Mouse (Mus musculus): ENCODE results near the gene Fam19a3.
A peak's percentile ranks its signal among the peaks of the same experiment; 100 is the strongest.
"Not testable (repeated sequence)": the region's sequence is repeated elsewhere in the genome, so short reads cannot be mapped to it uniquely, and the experiment has no call there.

Gene Fam19a3

DNA sequence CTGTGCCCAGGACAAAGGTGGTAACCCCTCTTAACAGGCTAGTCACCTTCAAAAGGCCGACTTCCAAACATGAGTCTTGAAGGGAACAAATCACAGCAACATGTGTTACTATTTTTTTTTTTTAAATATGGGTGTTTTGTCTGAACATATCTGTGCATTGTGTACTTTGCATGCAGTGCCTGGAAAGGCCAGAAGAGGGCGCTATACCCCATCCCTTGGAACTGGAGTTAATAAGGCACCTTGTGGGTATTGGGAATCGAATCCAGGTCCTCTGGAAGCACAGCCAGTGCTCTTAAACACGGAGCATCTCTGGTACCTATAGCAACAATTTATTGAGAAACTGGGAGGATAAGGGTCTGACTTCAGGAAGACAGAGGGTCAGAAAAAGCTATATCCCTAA lies 16.6 kb downstream of the Fam19a3 start:
- peak; percentile 36 for DNase-seq (ENCODE audit: low spot score)

DNA sequence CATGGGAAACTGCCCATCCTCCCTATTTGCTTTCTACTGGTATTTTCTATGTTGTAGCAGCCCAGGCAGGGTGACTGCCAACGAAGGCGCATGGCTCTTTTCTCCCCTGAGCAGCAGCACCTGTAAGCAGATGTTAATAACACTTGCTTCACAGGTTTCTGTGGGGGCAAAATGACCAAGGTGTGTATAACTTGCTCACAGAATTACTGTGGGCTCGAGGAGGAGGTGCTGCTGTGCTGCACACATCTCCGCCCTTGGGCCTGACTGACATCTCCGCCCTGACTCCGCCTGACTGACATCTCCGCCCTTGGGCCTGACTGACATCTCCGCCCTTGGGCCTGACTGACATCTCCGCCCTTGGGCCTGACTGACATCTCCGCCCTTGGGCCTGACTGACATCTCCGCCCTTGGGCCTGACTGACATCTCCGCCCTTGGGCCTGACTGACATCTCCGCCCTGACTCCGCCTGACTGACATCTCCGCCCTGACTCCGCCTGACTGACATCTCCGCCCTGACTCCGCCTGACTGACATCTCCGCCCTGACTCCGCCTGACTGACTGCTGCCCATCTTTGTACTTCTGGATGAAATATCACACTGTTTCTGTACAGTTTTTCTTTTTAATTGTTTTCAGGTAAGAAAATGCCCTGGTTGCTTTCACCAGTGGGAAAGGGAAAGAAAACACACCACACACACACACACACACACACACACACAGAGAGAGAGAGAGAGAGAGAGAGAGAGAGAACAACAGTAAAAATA lies 19.4 kb downstream of the Fam19a3 start:
- not testable (repeated sequence) for DNase-seq (ENCODE audit: low spot score)

DNA sequence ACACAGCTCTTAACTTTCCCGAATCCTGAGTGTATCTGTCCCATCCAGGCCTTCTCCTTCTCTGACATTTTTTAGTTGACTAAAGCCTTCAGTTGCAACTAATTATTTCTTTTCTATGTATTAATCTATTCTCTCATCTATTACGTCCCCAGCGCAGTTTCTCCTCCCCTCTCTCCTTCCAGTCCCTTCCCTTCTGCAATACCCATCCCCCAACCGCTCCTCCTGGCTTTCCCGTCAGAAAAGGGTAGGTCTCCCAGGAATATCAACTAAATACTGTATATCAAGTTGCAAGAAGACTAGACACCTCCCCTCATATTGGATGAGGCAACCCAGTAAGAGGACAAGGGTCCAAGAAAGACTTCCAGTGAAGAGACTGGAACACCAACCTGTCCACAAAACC lies 22.8 kb downstream of the Fam19a3 start:
- DNase-seq (ENCODE audit: low spot score): no peak

DNA sequence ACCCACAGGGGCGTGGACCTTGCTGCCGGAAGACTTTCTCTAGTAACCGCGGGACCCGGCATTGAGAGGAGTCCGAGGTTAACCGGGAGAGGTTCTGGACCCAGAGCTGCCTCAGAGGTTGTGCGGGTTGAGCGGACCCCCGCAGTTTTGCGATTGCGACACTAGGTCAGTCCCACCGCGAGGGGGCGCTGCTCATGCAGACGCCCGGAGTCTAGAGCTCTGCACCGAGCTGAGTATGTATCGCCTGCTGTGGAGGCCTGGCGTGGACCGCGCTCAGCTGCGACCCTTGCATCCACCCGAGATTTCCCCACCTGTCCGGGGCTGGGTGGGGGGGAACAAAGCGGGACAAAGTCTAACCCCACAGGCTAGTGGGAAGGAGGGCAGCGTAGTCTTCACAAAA lies 23.2 kb downstream of the Fam19a3 start:
- peak; percentile 88 for DNase-seq (ENCODE audit: low spot score)

DNA sequence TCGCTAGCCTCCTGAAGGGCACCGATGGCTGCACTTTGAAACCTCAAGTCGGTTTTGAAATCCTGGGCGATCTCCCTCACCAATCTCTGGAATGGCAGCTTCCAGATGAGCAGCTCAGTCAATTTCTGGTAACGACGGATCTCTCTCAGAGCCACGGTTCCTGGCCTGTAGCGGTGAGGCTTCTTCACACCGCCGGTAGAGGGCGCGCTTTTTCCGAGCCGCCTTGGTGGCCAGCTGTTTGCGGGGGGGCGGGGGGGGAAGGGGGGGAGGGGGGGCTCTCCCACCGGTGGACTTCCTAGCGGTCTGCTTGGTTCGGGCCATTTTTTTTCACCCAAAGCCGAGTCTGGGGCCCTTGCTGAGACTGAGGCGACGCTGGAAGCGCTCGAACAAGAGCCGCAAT lies 28.8 kb downstream of the Fam19a3 start:
- peak; percentile 61 for DNase-seq (ENCODE audit: low spot score)

DNA sequence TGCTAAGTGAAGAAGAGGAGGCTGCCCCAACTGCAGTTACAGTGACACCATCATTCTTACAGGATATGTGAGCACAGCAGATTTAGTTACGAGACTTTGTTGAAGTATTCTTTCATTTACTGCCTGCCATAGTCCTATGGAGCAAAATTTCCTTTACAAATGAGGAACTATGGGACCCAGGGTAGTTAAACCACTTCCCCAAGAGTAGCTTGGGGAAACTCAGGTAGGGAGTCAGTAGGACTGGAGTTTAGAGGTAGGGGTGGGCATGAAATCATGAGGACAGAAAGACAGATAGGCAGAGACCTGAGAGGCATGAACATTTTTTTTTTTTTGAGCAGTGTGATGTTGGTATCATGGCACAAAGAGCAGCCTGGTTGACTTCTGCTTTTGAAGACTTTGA lies 37.8 kb downstream of the Fam19a3 start:
- no peak for DNase-seq (ENCODE audit: low spot score)

DNA sequence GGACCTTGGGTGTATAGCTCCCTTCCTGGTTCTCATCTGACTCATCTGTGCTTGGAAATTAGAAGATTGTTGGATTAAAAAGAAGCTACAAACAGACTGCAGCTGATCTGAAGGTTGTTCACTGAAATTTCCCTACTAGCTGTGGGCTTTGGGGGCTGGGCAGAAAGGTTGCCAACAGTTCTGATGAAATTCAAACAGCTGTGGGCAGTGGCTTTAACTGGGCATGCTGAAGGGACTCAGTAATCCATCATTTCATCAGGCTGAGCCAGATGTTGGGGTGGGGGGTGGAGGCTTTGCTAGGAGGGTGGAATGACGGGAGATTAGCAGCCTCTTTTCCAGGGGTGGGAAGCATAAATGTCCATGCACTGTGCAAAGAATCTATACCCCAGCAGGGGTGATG lies 38.5 kb downstream of the Fam19a3 start:
- no peak for DNase-seq (ENCODE audit: low spot score)

DNA sequence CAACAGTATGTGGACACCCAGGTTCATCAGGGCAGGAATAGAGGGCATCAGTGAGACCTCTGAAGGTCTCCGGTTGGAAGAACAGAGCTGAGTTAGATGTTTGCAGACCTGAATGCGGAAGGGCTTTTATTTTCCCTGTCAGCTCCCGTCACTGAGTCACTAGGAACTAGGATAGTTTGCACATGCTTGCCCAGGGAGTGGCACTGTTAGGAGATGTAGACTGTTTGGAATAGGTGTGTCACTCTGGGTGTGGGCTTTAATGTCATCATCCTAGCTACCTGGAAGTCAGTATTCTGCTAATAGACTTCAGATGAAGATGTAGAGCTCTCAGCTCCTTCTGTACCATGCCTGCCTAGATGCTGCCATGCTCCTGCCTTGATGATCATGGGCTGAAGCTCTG lies 39.7 kb downstream of the Fam19a3 start:
- no peak for DNase-seq (ENCODE audit: low spot score)

DNA sequence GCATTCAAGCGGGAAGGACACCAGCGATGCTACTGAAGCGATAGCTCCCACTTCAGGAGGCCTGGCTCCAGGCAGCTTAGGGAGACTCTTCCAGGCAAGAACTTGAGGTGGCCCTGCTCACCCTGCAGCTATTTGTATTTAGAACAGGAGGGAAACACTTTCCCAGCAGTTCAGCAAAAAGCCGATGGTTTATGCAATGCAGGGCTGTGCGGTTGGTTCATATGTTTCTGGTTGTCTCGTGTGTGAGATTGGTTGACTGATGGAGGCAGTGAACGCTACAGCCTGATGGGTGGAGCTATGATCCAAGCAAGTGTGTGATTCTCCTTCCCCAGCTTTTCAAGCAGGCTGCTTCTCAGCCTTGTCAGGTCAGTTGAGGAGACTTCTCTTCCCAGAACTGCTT lies 47.0 kb downstream of the Fam19a3 start:
- DNase-seq (ENCODE audit: low spot score): no peak

DNA sequence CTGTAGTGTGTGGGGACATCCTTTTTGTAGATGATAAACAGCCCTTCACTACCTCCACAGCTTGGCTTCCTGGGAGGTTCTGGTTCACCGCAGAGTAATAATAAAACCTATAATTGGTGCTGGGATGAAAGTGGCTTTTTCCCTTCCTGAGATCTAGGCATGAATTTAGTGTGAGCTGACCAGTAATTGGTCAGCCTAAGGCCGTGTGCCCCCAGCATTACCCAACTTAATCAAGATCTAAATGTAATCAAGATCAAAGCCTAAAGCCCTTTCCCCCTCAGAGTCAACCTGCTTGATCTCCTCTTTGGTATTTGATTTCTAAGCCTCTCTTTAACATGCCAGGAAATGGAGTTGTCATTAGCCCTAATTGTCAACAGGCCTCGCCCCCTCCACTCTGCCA lies 48.7 kb downstream of the Fam19a3 start:
- no peak for DNase-seq (ENCODE audit: low spot score)

DNA sequence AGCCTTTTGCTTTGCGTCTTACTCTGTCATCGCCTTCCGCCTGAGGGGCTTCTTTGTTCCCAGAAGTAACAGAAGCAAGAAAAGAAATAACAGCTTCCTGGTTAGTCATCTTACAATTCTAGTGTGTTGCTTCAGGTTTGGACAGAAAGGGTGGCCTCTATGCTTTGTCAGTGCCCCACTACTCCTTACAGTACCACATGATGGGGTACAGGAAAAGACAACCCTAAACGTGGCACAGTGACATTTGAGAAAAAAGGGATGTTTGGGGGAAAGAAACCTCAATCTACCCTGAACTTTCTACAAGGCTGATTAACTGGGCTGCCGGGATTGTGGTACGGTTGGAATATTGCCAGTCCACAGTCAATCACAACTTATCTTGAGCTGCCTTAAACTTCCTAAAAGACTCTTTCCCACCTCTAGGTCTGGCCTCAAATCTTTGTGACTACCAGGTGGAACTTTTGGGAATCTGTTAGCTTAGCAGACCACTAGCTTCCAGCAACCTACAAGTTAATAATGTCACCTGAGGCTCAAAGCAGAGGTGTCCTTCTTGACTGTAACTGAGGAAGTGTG lies 52.3 kb downstream of the Fam19a3 start:
- no peak for DNase-seq (ENCODE audit: low spot score)

All from embryo, embryonic 10 days (tissue).